9 mouse cellular contexts compared by ENCODE assay signal in genomic region chr1:163995609-163995913, GRCm38 (mm10). TPM values are rescaled to one million over a fixed set of nuclear protein-coding genes. Genes with fewer than 3 reads are reported as not detected.
A peak's percentile ranks its signal among the peaks of the same experiment; 100 is the strongest.
DNase-seq lines count a peak whose midpoint lies in the region; ATAC-seq and TF ChIP-seq lines count a peak whose summit lies in the region.
"Had no signal": no experiment of that assay in that cellular context is flagged by ENCODE, and none has a peak within 500 bp of the region (broad histone marks: within the 10 kb centered on the region; RNA-seq: fewer than 3 reads in every experiment).

No protein-coding gene starts in this region.

- H3K27me3 ChIP-seq in kidney, embryonic 15.5 days: no peaks in the 10 kb centered on the region
- H3K27me3 ChIP-seq in embryonic facial prominence, embryonic 13.5 days: no peaks in the 10 kb centered on the region
- H3K27me3 ChIP-seq in intestine, embryonic 16.5 days (replicated peaks; ENCODE audit: control insufficient read depth, insufficient read depth, low read length): no peaks in the 10 kb centered on the region
- no peaks in the 10 kb centered on the region for H3K27me3 ChIP-seq in myocyte (ENCODE audit: control insufficient read depth, insufficient read depth, insufficient read length)
- H3K27me3 ChIP-seq: Patski had no signal

- no peaks in the 10 kb centered on the region for H3K9me3 ChIP-seq in kidney, embryonic 15.5 days (replicated peaks)
- no peaks in the 10 kb centered on the region for H3K9me3 ChIP-seq in embryonic facial prominence, embryonic 13.5 days
- no peaks in the 10 kb centered on the region for H3K9me3 ChIP-seq in intestine, embryonic 16.5 days (ENCODE audit: control insufficient read depth, low read length)

- peaks cover 10% of the 10 kb centered on the region for H3K4me1 ChIP-seq in kidney, embryonic 15.5 days
- peaks cover 5% of the 10 kb centered on the region; the same call in 1 of the 2 replicates for H3K4me1 ChIP-seq in embryonic facial prominence, embryonic 13.5 days
- H3K4me1 ChIP-seq in intestine, embryonic 16.5 days (ENCODE audit: control insufficient read depth, insufficient read depth, low read length): no peaks in the 10 kb centered on the region; the same call in 1 of the 2 replicates

- H3K9ac ChIP-seq in kidney, embryonic 15.5 days: peak overlapping the region; percentile 70
- H3K9ac ChIP-seq in embryonic facial prominence, embryonic 13.5 days: peak overlapping the region; percentile 84; the same call in 1 of the 2 replicates
- H3K9ac ChIP-seq in intestine, embryonic 16.5 days (ENCODE audit: low read depth, low read length): peak overlapping the region; percentile 71

- TF ChIP-seq POLR2A in myocyte (IDR thresholded peaks at IDR 0.05; ENCODE audit: insufficient read length, low read depth): no peak

- WGBS in kidney, embryonic 15.5 days: 61% methylated on average over 2 of the region's 2 CpGs
- WGBS in embryonic facial prominence, embryonic 13.5 days: 67% methylated on average over 2 of the region's 2 CpGs
- WGBS in intestine, embryonic 16.5 days: 92% methylated on average over 1 of the region's 2 CpGs

- no peak overlapping the region for H3K27ac ChIP-seq in kidney, embryonic 15.5 days
- H3K27ac ChIP-seq in embryonic facial prominence, embryonic 13.5 days: no peak overlapping the region
- no peak overlapping the region for H3K27ac ChIP-seq in intestine, embryonic 16.5 days (ENCODE audit: low read length)

- ATAC-seq in kidney, embryonic 15.5 days (replicated peaks; ENCODE audit: low FRiP score): no peak
- ATAC-seq in embryonic facial prominence, embryonic 13.5 days (ENCODE audit: insufficient number of reproducible peaks, insufficient read depth, low FRiP score, low TSS enrichment, low read depth): no peak
- ATAC-seq in intestine, embryonic 16.5 days: no peak

- 0 out of 2 replicates have a peak, but pooled peaks cover 5% of the 10 kb centered on the region for H3K36me3 ChIP-seq in kidney, embryonic 15.5 days
- no peaks in the 10 kb centered on the region for H3K36me3 ChIP-seq in embryonic facial prominence, embryonic 13.5 days
- H3K36me3 ChIP-seq in intestine, embryonic 16.5 days (ENCODE audit: control insufficient read depth, insufficient read depth, low read length): no peaks in the 10 kb centered on the region
- peaks cover 3% of the 10 kb centered on the region for H3K36me3 ChIP-seq in myocyte (ENCODE audit: control insufficient read depth, insufficient read depth)

- H3K4me3 ChIP-seq in kidney, embryonic 15.5 days (replicated peaks): peak overlapping the region; percentile 74
- peak overlapping the region; percentile 79 for H3K4me3 ChIP-seq in embryonic facial prominence, embryonic 13.5 days
- H3K4me3 ChIP-seq in intestine, embryonic 16.5 days (ENCODE audit: low read length): peak overlapping the region; percentile 76
- peak overlapping the region; percentile 71 for H3K4me3 ChIP-seq in myocyte

- peak overlapping the region; percentile 62 for H3K4me2 ChIP-seq in kidney, embryonic 15.5 days
- peak overlapping the region; percentile 78 for H3K4me2 ChIP-seq in embryonic facial prominence, embryonic 13.5 days
- H3K4me2 ChIP-seq in intestine, embryonic 16.5 days (ENCODE audit: low read depth, low read length): peak overlapping the region; percentile 69
- H3K4me2 ChIP-seq in myocyte (ENCODE audit: low read depth): peak overlapping the region; percentile 87

- H3K79me2 ChIP-seq in myocyte (ENCODE audit: control insufficient read depth, insufficient read depth): peaks cover 8% of the 10 kb centered on the region

- DNase-seq in kidney, adult 11 months: no peak
- DNase-seq in adrenal gland, adult (ENCODE audit: inconsistent age in 2 of 2, low spot score in 1 of 2): no peak
- no peak for DNase-seq in ovary, postnatal 10 days (ENCODE audit: low spot score)
- DNase-seq in layer of hippocampus, adult 8-10 months (ENCODE audit: low spot score in 2 of 2): no peak

- H3ac ChIP-seq in myocyte (ENCODE audit: control insufficient read depth, insufficient read length): peak overlapping the region; percentile 39

TF ChIP-seq in myocyte, 11 proteins besides CTCF, POLR2A, EP300 and RAD21:
- TF ChIP-seq REST (IDR thresholded peaks at IDR 0.05; ENCODE audit: insufficient read depth, insufficient read length) (no peak), SRF (IDR thresholded peaks at IDR 0.05; ENCODE audit: control insufficient read depth, insufficient read length, low read depth) (no peak), MYOD1 (IDR thresholded peaks at IDR 0.05; ENCODE audit: control insufficient read depth in 1 of 3, insufficient read length in 2 of 3, low read depth in 2 of 3) (no peak), CEBPB (IDR thresholded peaks at IDR 0.05; ENCODE audit: insufficient read depth, poor library complexity, severe bottlenecking) (no peak), POLR2AphosphoS2 (IDR thresholded peaks at IDR 0.05; ENCODE audit: insufficient read length, low read depth) (no peak), E2F4 (IDR thresholded peaks at IDR 0.05; ENCODE audit: insufficient read depth) (no peak), TCF12 (IDR thresholded peaks at IDR 0.05; ENCODE audit: insufficient read depth, poor library complexity, severe bottlenecking) (no peak), MAX (IDR thresholded peaks at IDR 0.05; ENCODE audit: low read depth) (no peak), USF1 (IDR thresholded peaks at IDR 0.05; ENCODE audit: low read depth) (no peak), TCF3 (IDR thresholded peaks at IDR 0.05; ENCODE audit: insufficient read length, low read depth) (no peak), MYOG (IDR thresholded peaks at IDR 0.05; ENCODE audit: control insufficient read depth in 1 of 3, insufficient read depth in 1 of 3, insufficient read length in 2 of 3, low read depth in 2 of 3) (no peak)

RNA-seq across cellular contexts. Expression of gene Mettl18, which starts 0.9 kb away (rescaled TPM):
- polyA plus RNA-seq in kidney, embryonic 15.5 days (2015; fragmentation: Nextera tagmentation; extraction: Ambion mirVana): 10.8 and 11.6 TPM in 2 replicates
- 10.5 and 10.6 TPM in 2 replicates for polyA plus RNA-seq in embryonic facial prominence, embryonic 13.5 days (2015; fragmentation: Nextera tagmentation; extraction: Ambion mirVana)
- 8.5 and 9.1 TPM in 2 replicates for polyA plus RNA-seq in intestine, embryonic 16.5 days (2015; fragmentation: Nextera tagmentation; extraction: Ambion mirVana)
- 1.8 TPM for polyA plus RNA-seq in myocyte (2012; fragmentation: generic; extraction: Trizol)
- 1 to 10 TPM; 5.2 to 8.6 (median 6.7) TPM for total RNA-seq in layer of hippocampus, adult 8-10 months (2022)

RNA-seq across cellular contexts. Expression of gene BC055324, which starts 1.0 kb away (rescaled TPM):
- 27.7 and 29.2 TPM in 2 replicates for polyA plus RNA-seq in kidney, embryonic 15.5 days (2015; fragmentation: Nextera tagmentation; extraction: Ambion mirVana)
- 20.5 and 20.9 TPM in 2 replicates for polyA plus RNA-seq in embryonic facial prominence, embryonic 13.5 days (2015; fragmentation: Nextera tagmentation; extraction: Ambion mirVana)
- polyA plus RNA-seq in intestine, embryonic 16.5 days (2015; fragmentation: Nextera tagmentation; extraction: Ambion mirVana): 12.6 and 13.9 TPM in 2 replicates
- polyA plus RNA-seq in myocyte (2012; fragmentation: generic; extraction: Trizol): 2.8 TPM
- 1 to 10 TPM in 3 of 4 experiments, under 1 TPM in 1; 0.61 to 2.7 (median 1.0) TPM for total RNA-seq in layer of hippocampus, adult 8-10 months (2022)

RNA-seq across cellular contexts. Expression of gene Sele, which starts 52.5 kb away (rescaled TPM):
- 0.10 and 0.17 TPM in 2 replicates for polyA plus RNA-seq in kidney, embryonic 15.5 days (2015; fragmentation: Nextera tagmentation; extraction: Ambion mirVana)
- not detected in 2 replicates for polyA plus RNA-seq in embryonic facial prominence, embryonic 13.5 days (2015; fragmentation: Nextera tagmentation; extraction: Ambion mirVana)
- polyA plus RNA-seq in intestine, embryonic 16.5 days (2015; fragmentation: Nextera tagmentation; extraction: Ambion mirVana): 0.05 and 0.06 TPM in 2 replicates
- polyA plus RNA-seq in myocyte (2012; fragmentation: generic; extraction: Trizol): not detected
- under 1 TPM in 2 of 4 experiments, not detected in 2; 0.10 to 0.11 TPM for total RNA-seq in layer of hippocampus, adult 8-10 months (2022)
- polyA plus RNA-seq: Patski had no signal
